Mouse (Mus musculus) kidney, adult 10 weeks (tissue): ENCODE measurements around the gene Ephb1. TPM values are rescaled to one million over a fixed set of nuclear protein-coding genes. Genes with fewer than 3 reads are reported as not detected.

Experiments used
- polyA plus RNA-seq: library from polyadenylated mRNA; stranded (reverse); fragments of 350-450 nt; fragmentation: Illumina TruSeq; extraction: RNeasy Lipid Tissue Mini Kit (QIAGEN cat#74804); gene quantifications from one replicate; pipeline ENCODE4 v1.2.3, GENCODE M21; 2014; ENCODE audit warnings: low read depth, low replicate concordance

Ephb1 gene
- 0.61 TPM for polyA plus RNA-seq

DNA sequence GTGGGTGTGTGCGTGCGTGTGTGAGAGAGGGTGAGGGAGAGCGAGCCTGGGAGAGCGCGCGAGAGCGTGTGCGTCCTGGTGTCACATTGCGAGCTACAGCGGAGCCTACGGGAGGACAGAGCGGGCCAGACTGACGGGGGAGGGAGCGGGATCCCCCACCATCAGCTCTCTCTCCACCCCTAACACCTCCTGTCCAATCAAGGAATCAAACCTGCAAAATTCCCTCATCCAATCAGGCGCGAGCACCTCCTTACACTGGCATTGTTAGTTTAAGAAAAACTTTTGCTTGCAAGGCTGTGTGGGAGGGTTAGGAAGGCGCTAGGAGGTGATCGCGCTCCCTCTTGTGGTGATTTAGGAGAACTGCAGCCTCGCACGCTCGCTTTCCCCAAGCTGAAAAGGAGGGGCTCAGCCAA is at the start of gene Ephb1:
Ephb1 (minus strand) TSS at position 133 of the 413 bp plus-strand sequence.

Other genes starting within 250 kb of the Ephb1 start
- gene Ky, start 151.1 kb upstream of the Ephb1 start, polyA plus RNA-seq, result 0.08 TPM